Mouse (Mus musculus): ENCODE measurements around the gene Boc. TPM values are rescaled to one million over a fixed set of nuclear protein-coding genes. Genes with fewer than 3 reads are reported as not detected.
A peak's percentile ranks its signal among the peaks of the same experiment; 100 is the strongest.

Gene Boc
- polyA plus RNA-seq, 1 experiment from 2014 or later, result 14.2 TPM

- Histone ChIP-seq H3K9me3 (ENCODE audit: control insufficient read depth, low read length) (0 out of 2 replicates have a peak, but pooled peaks cover 5% of the 10 kb centered on the region), H3K9ac (ENCODE audit: low read length) (no peak overlapping the region), H3K27ac (ENCODE audit: low read depth) (no peak overlapping the region), H3K36me3 (ENCODE audit: control insufficient read depth, insufficient read depth, low read length) (0 out of 2 replicates have a peak, but pooled peaks cover 4% of the 10 kb centered on the region), H3K27me3 (replicated peaks; ENCODE audit: control insufficient read depth, insufficient read depth, low read length) (no peaks in the 10 kb centered on the region), H3K4me3 (ENCODE audit: low read depth, low read length) (no peak overlapping the region), H3K4me2 (ENCODE audit: low read length) (no peak overlapping the region), H3K4me1 (replicated peaks; ENCODE audit: control insufficient read depth, insufficient read depth, low read length) (peaks cover 25% of the 10 kb centered on the region)
- DNase-seq (ENCODE audit: low spot score), result no peak
- no peak for ATAC-seq (replicated peaks; ENCODE audit: low FRiP score, low TSS enrichment, low read depth)
- 73% methylated on average over 8 of the region's 8 CpGs for WGBS
Observed at GRCm38 (mm10) chr16:44529691-44530090, 29.0 kb downstream of the Boc start.

- no peak overlapping the region for H3K27ac ChIP-seq (ENCODE audit: low read depth)
Observed at GRCm38 (mm10) chr16:44528955-44529354, 29.7 kb downstream of the Boc start.

GRCm38 (mm10) chr16:44527218-44527905, 31.3 kb downstream of the Boc start:
- H3K9ac ChIP-seq (ENCODE audit: low read length), result no peak overlapping the region
- no peak overlapping the region for H3K4me2 ChIP-seq (ENCODE audit: low read length)
- H3K27ac ChIP-seq (ENCODE audit: low read depth), result no peak overlapping the region
- H3K36me3 ChIP-seq (ENCODE audit: control insufficient read depth, insufficient read depth, low read length), result no peaks in the 10 kb centered on the region
- peaks cover 18% of the 10 kb centered on the region for H3K4me1 ChIP-seq (replicated peaks; ENCODE audit: control insufficient read depth, insufficient read depth, low read length)
- 0 out of 2 replicates have a peak, but pooled peaks cover 3% of the 10 kb centered on the region for H3K9me3 ChIP-seq (ENCODE audit: control insufficient read depth, low read length)
- DNase-seq (ENCODE audit: low spot score), result no peak
- no peak for ATAC-seq (replicated peaks; ENCODE audit: low FRiP score, low TSS enrichment, low read depth)
- WGBS, result 53% methylated on average over 11 of the region's 11 CpGs
- H3K27me3 ChIP-seq (replicated peaks; ENCODE audit: control insufficient read depth, insufficient read depth, low read length), result no peaks in the 10 kb centered on the region
- no peak overlapping the region for H3K4me3 ChIP-seq (ENCODE audit: low read depth, low read length)

More at GRCm38 (mm10) chr16:44528955-44529354, 29.7 kb downstream of the Boc start:
- ATAC-seq (replicated peaks; ENCODE audit: low FRiP score, low TSS enrichment, low read depth) (no peak), DNase-seq (ENCODE audit: low spot score) (no peak)
- Histone ChIP-seq H3K36me3 (ENCODE audit: control insufficient read depth, insufficient read depth, low read length) (0 out of 2 replicates have a peak, but pooled peaks cover 4% of the 10 kb centered on the region), H3K4me2 (ENCODE audit: low read length) (no peak overlapping the region), H3K4me1 (replicated peaks; ENCODE audit: control insufficient read depth, insufficient read depth, low read length) (peaks cover 25% of the 10 kb centered on the region), H3K27me3 (replicated peaks; ENCODE audit: control insufficient read depth, insufficient read depth, low read length) (no peaks in the 10 kb centered on the region), H3K4me3 (ENCODE audit: low read depth, low read length) (no peak overlapping the region), H3K9ac (ENCODE audit: low read length) (no peak overlapping the region), H3K9me3 (ENCODE audit: control insufficient read depth, low read length) (0 out of 2 replicates have a peak, but pooled peaks cover 5% of the 10 kb centered on the region)
- 93% methylated on average over 7 of the region's 7 CpGs for WGBS

GRCm38 (mm10) chr16:44526689-44527088, 32.0 kb downstream of the Boc start:
- ATAC-seq (replicated peaks; ENCODE audit: low FRiP score, low TSS enrichment, low read depth), result no peak
- no peaks in the 10 kb centered on the region for H3K27me3 ChIP-seq (replicated peaks; ENCODE audit: control insufficient read depth, insufficient read depth, low read length)
- peak; percentile 51 for DNase-seq (ENCODE audit: low spot score)
- peaks cover 18% of the 10 kb centered on the region for H3K4me1 ChIP-seq (replicated peaks; ENCODE audit: control insufficient read depth, insufficient read depth, low read length)
- no peaks in the 10 kb centered on the region for H3K9me3 ChIP-seq (ENCODE audit: control insufficient read depth, low read length)
- H3K4me2 ChIP-seq (ENCODE audit: low read length), result no peak overlapping the region
- H3K9ac ChIP-seq (ENCODE audit: low read length), result no peak overlapping the region
- 0 out of 2 replicates have a peak overlapping the region, but pooled peaks have one; percentile 9 for H3K27ac ChIP-seq (ENCODE audit: low read depth)
- H3K4me3 ChIP-seq (ENCODE audit: low read depth, low read length), result no peak overlapping the region
- 28% methylated on average over 12 of the region's 12 CpGs for WGBS
- no peaks in the 10 kb centered on the region for H3K36me3 ChIP-seq (ENCODE audit: control insufficient read depth, insufficient read depth, low read length)

- Histone ChIP-seq H3K36me3 (ENCODE audit: control insufficient read depth, insufficient read depth, low read length) (peaks cover 1% of the 10 kb centered on the region), H3K4me1 (replicated peaks; ENCODE audit: control insufficient read depth, insufficient read depth, low read length) (peaks cover 14% of the 10 kb centered on the region), H3K4me3 (ENCODE audit: low read depth, low read length) (no peak overlapping the region), H3K4me2 (ENCODE audit: low read length) (no peak overlapping the region), H3K9ac (ENCODE audit: low read length) (no peak overlapping the region), H3K27me3 (replicated peaks; ENCODE audit: control insufficient read depth, insufficient read depth, low read length) (no peaks in the 10 kb centered on the region), H3K27ac (ENCODE audit: low read depth) (no peak overlapping the region), H3K9me3 (ENCODE audit: control insufficient read depth, low read length) (no peaks in the 10 kb centered on the region)
- DNase-seq (ENCODE audit: low spot score) (no peak), ATAC-seq (replicated peaks; ENCODE audit: low FRiP score, low TSS enrichment, low read depth) (no peak)
- WGBS, result 75% methylated on average over 1 of the region's 1 CpGs
Observed at GRCm38 (mm10) chr16:44526044-44526443, 32.7 kb downstream of the Boc start.

- H3K4me3 ChIP-seq (ENCODE audit: low read depth, low read length), result no peak overlapping the region
- H3K4me1 ChIP-seq (replicated peaks; ENCODE audit: control insufficient read depth, insufficient read depth, low read length), result peaks cover 4% of the 10 kb centered on the region; the same call in 1 of the 2 replicates
- 87% methylated on average over 7 of the region's 7 CpGs for WGBS
- no peak overlapping the region for H3K4me2 ChIP-seq (ENCODE audit: low read length)
- H3K27ac ChIP-seq (ENCODE audit: low read depth), result no peak overlapping the region
- H3K27me3 ChIP-seq (replicated peaks; ENCODE audit: control insufficient read depth, insufficient read depth, low read length), result no peaks in the 10 kb centered on the region
- DNase-seq (ENCODE audit: low spot score) (no peak), ATAC-seq (replicated peaks; ENCODE audit: low FRiP score, low TSS enrichment, low read depth) (no peak)
- H3K9ac ChIP-seq (ENCODE audit: low read length), result no peak overlapping the region
- H3K9me3 ChIP-seq (ENCODE audit: control insufficient read depth, low read length), result no peaks in the 10 kb centered on the region
- H3K36me3 ChIP-seq (ENCODE audit: control insufficient read depth, insufficient read depth, low read length), result peaks cover 22% of the 10 kb centered on the region
Observed at GRCm38 (mm10) chr16:44523595-44523994, 35.1 kb downstream of the Boc start.

GRCm38 (mm10) chr16:44516498-44516897, 42.2 kb downstream of the Boc start:
- H3K4me2 ChIP-seq (ENCODE audit: low read length), result no peak overlapping the region
- no peak for ATAC-seq (replicated peaks; ENCODE audit: low FRiP score, low TSS enrichment, low read depth)
- H3K9me3 ChIP-seq (ENCODE audit: control insufficient read depth, low read length), result no peaks in the 10 kb centered on the region
- H3K27ac ChIP-seq (ENCODE audit: low read depth), result no peak overlapping the region
- 87% methylated on average over 6 of the region's 6 CpGs for WGBS
- H3K9ac ChIP-seq (ENCODE audit: low read length), result no peak overlapping the region
- no peaks in the 10 kb centered on the region for H3K27me3 ChIP-seq (replicated peaks; ENCODE audit: control insufficient read depth, insufficient read depth, low read length)
- H3K4me3 ChIP-seq (ENCODE audit: low read depth, low read length), result no peak overlapping the region
- H3K36me3 ChIP-seq (ENCODE audit: control insufficient read depth, insufficient read depth, low read length), result peaks cover 52% of the 10 kb centered on the region
- H3K4me1 ChIP-seq (replicated peaks; ENCODE audit: control insufficient read depth, insufficient read depth, low read length), result no peaks in the 10 kb centered on the region
- DNase-seq (ENCODE audit: low spot score), result no peak

GRCm38 (mm10) chr16:44510521-44511213, 48.0 kb downstream of the Boc start:
- ATAC-seq (replicated peaks; ENCODE audit: low FRiP score, low TSS enrichment, low read depth), result no peak
- Histone ChIP-seq H3K4me2 (ENCODE audit: low read length) (no peak overlapping the region), H3K9me3 (ENCODE audit: control insufficient read depth, low read length) (no peaks in the 10 kb centered on the region), H3K36me3 (ENCODE audit: control insufficient read depth, insufficient read depth, low read length) (peaks cover 24% of the 10 kb centered on the region; the same call in 1 of the 2 replicates), H3K4me1 (replicated peaks; ENCODE audit: control insufficient read depth, insufficient read depth, low read length) (no peaks in the 10 kb centered on the region; the same call in 1 of the 2 replicates), H3K4me3 (ENCODE audit: low read depth, low read length) (no peak overlapping the region), H3K27ac (ENCODE audit: low read depth) (no peak overlapping the region), H3K9ac (ENCODE audit: low read length) (no peak overlapping the region), H3K27me3 (replicated peaks; ENCODE audit: control insufficient read depth, insufficient read depth, low read length) (no peaks in the 10 kb centered on the region)
- no peak for DNase-seq (ENCODE audit: low spot score)
- WGBS, result 61% methylated on average over 13 of the region's 13 CpGs

Data from intestine, embryonic 14.5 days (tissue).